Mouse (Mus musculus) cerebellum, adult 18-20 months (tissue): ENCODE measurements at regions not wholly inside any gene's neighbourhood (a gene's known extent, or its start where the extent isn't known, plus 50 kb on each side); places are given as distances from the start of the nearest gene placed in this dataset.

Experiments used
- DNase-seq, 2 experiments: peaks; one replicate each; pipeline ENCODE4 v3.0.0; 2021

DNA sequence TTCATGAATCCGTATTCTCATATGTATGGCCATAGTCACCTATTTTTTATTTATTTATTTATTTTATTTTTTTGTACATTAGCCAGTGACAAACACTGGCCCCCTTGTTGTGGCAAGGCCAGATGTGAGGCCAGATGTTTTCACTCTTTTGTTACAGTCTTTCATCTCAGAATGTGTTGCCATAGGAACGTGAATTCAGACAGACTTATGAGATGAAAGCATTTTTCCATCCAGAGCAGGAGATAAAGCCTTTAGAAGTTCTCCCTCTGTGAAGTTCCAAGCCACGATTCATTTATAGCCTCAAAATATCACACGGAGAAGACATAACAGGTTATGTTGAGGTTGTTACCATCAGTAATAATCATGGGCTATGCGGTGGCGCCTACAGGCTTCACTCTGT lies 220.9 kb downstream of the Arpp21 start:
- no peak for DNase-seq

DNA sequence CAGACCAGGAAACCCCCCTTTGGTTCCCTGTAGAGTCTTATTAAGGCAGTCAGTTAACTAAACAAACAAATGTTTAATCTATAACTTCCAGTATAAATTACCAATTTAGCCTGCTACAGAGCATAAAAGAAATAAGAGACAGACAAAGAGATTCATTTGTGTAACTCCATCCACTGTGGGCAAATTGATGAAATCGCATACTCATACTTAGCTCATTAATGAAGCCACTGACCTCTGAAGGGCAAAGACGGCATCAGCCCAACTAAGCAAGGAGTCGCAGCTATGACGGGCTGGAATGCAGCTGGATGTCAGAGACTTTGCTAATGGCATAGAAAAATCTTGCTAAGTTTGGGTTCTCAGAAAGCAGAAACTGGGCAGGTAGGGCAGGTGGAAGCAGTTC lies 241.3 kb downstream of the Arpp21 start:
- DNase-seq = no peak

DNA sequence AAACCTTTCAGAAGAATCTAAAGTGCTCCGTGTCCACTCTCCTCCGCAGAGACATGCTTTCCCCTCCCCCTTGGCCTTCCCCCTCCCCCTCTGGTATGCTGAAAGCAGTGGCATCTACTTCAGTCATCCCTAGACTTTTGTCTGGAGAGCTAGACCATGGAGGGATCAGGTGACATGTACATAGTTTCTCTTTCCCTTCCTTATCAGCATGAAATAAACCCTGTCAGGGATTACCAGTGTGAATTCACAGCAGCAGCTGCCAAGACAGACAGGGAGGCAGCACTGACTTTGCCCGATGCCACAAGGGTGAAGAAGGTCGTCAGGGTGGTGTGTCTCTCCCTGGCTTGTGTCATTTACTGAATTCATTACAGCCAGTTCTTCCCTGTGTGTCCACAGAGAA lies 241.9 kb downstream of the Arpp21 start:
- no peak for DNase-seq

DNA sequence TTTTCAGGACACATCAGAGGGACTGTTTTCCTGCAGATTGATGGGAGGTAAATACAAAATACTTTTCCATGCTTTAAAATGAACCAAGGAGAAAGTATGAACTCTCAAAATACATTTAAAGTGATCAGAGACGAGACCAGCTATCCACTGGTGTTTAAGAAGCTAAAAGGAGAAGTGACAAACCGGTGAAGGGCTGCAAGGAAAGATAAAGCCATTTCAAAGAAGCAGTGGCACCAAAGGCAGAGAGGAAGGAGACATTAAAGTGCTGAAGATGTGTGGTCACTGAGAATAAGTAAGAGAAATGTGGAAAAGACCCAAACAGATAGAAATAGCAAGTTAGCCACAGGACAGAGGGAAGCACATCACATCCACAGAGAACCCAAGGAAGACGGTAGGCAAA lies 245.7 kb downstream of the Arpp21 start:
- DNase-seq = no peak

DNA sequence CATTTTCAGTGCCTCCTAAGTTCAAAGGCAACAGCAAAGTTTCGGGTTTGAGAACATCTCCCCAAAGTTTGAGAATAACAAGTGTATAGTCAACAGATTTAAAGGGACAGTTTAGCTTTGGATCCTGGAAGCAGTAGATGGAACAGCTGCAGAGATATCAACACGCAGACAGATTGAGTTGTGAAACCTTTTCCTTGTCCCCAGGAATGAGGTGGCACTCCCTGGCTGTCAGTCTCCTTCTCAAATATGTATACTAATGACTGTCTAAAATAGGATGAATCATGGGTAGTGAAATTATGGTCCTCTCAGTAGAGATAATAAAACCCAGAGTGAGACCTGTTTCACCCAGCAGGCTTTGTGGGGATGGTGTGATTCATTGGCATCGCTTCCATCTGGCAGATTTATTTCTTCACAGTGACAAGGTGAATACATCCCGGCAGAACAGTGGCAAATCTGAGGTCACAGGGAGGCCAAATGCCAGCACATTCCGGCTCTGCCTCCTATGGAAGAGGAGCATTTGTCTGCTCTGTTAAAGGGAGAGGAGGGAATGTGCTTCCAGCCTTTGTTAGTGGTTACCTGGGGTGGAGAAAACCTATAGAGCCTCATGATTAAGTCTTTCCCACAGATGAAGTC lies 272.2 kb downstream of the Arpp21 start:
- peak; percentile 54 to 67 for DNase-seq

DNA sequence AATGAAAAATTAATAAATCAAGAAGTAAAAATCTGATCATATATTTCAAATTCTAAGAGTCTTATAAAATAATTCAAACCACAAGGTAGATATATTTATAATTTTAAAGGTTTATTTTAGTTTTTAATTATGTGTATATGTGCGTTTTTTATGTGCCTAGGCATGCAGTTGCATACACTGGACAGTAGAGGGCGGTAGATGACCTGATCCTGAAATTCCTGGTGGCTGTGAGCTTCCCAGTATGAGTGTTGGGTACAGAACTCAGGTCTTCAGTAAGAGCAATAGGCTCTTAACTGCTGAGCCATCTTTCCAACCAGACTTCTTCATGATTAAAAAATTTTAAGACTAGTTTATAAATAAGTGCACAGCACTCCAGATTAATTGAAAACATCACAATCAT lies 267.7 kb upstream of the Stac start:
- DNase-seq = no peak

DNA sequence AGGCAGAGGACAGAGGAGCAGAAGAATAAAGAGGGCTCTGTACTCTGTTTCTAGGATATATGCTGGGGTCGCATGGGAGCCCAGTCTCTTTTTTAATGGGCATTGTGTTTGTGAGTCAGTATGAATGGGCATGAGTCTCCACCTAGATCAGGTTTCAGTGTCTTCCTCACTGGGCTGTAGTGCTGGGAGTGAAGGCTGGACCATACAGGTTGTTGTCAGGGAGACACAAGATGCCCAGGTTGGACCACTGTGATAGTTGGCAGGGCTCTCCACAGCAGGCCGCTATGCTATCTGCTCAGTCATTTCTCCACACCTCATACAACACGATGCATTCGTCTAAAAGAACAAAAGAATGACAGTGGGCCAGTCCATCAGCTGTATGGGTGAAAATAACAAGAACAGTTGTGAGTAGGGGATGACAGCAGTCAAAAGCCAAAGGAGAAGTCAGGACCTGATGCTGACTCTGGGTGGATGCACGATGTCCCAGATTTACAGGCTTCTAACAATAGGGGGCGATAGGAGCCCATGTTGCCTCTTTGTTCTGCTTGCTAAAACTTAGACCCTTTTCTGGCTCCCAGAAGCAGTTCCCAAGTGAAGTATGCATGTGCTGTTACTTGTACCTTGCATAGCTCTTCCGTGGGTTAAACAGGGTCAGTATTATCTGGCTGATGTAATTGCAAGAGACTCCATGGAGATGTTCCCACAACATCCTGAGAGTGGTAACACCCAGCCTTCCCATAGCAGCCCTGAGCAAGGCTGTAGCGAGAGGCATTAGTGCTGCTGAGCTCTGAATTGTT lies 249.3 kb upstream of the Stac start:
- peak; percentile 32 to 33 for DNase-seq

DNA sequence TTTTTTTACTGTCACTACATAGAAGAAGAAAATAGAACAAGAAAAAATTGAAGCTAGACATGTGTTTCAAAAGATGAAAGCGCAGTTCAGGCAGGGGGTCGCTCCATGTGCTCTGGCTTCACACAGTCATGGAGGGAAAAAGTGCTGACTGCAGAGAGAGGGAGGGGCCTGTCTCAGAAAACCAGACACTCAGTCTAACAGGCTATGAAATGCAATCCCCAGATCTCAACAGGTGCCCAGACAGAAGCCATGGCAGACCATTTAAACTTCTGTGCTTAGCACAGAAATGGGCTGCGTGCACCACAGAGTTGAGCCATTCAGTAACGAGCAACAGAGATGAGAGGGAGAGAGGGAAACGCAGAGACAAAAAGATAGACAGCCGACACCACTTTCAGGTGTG lies 242.3 kb upstream of the Stac start:
- DNase-seq = no peak

DNA sequence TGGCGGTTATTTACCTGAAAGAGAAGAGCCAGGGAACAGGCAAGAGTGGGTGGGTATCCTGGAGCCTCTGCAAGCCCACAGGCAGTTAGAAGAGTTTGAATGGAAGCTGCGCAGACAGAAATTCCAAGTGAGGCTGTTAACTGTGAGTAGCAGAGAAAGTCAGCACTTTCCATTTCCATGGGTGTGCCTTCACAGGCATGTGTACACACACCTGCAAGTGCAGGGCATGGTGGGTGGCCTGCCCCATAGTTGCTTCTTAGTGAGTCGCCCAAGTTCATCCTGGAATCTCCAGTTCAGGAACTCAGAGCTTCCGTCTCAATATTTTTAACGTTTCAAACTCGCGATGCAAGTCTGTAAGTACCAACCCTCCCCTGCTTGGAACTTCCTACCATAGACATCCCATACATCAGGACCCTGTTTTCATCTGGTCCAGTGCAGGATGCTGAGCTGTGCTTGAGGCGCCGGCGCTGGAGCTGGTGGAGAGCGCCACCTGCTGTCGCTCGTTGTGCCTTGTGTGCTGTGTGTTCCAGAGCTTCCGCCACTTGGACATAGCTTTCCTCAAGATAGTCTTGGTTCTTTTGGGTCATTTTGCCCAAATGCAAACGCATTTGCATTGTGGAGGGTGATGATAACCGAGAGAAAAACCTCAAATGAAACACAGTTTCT lies 228.3 kb upstream of the Stac start:
- peak; percentile 64 to 84 for DNase-seq

DNA sequence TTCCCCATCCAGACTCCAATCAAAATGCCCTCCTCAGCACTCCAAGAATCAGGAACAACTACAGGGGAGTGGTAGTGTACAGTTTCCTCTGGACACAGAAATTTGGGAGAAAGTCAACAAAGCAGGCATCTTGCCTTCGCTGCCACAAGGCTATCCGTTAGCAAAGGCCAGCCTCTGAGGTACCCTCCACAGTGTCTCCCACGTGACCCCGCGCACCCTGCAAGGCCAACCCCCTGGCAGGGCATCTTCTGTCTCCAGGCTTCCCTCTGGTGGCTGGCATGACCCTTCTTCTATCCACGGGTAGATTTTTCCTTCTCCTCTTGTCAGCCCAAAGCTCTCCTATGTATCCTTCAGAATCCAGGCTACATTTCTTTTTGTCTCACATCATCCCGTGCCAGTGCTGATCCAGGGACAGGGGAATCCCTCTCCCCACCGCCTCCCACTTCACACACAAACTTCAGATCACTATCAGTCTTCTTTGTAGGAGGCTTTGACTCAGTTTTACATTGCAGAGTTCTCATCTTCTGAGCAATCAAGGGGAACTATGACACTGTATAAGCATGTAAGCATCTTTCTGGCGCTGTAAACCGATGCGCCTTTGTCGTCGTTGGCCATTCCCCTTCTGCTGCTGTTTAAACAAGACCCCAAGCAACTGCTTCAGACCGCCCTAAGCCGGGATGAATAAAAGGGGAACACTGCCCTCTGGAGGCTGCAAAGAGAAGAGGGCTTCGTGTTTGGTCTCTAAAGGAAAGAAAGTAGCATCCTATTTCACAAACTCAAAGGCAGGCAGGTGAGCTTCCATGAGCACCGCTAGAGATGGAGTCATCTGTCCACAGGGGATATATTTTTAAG lies 226.8 kb upstream of the Stac start:
- DNase-seq = peak; percentile 14 to 36

DNA sequence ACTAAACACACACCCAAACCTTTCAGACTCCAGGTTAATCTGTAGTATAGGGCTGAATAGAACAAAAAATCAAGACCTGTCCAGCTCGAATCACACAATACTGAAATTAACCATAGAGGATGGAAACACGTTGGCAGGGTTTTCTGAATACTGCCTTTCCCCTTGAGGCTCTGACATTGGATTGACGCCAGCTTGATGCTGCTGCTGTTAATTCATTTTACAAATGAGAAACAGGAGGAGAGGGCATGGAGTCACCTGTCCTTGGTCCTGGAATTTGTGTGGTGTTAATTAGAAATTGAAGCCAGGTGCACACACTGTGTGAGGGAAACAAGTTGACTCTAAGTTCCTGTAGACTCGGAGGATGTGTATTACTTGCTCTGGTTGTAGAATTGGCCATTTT lies 218.7 kb upstream of the Stac start:
- DNase-seq = no peak

DNA sequence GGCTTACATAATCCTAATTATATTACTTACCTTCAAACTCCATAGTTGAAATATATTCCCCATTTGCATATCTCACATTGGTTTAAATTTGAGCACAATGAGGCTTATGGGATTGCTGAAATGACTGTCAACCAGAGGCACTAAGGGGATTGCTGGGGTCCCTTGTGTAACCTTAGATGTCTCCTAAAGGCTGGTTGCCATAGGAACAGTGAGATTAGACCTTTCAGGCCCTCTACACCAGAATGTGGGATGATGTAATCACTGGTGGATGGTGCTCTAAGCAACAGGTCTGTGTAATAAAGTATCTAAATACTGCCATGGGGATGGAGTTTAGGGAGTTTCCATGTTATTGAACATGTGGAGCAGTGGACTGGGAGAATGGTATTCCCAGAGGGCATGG lies 210.0 kb upstream of the Stac start:
- no peak for DNase-seq

DNA sequence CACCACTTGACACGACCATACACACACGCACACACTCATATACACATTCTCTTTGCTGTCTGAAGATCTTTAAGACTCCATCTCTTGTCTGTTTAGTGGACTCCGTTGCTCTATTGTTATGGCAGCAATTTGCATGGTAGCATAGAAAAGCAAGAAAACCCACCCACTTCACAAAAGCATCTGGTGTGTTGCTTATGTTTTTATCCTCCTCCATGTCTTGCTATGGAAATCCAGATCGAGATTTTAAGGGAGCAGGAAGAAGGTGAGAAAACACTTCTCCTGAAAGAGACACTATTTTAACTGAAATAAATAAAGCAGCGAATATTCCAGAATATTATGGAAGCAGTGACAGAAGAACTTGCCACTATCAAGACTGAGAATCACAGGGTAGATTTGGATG lies 207.5 kb upstream of the Stac start:
- no peak for DNase-seq

DNA sequence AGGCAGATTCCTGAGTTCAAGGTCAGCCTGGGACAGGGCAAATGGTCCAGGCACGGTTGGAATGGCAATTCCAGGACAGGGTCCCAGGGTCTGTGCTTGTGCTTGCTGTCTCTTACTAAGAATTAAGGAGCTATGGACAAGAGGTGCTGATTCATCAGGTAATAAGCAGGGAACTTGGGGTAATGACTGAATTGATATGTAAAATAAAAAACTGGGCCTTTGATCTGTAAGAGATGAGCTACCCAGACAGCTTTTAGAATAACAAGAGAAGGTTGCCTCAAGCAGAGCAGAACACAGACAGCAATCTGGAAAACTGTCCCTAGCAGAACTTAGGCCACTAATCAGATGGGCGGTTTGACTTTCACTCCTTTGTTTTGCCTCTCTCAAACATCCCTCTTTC lies 189.6 kb upstream of the Stac start:
- DNase-seq = no peak

DNA sequence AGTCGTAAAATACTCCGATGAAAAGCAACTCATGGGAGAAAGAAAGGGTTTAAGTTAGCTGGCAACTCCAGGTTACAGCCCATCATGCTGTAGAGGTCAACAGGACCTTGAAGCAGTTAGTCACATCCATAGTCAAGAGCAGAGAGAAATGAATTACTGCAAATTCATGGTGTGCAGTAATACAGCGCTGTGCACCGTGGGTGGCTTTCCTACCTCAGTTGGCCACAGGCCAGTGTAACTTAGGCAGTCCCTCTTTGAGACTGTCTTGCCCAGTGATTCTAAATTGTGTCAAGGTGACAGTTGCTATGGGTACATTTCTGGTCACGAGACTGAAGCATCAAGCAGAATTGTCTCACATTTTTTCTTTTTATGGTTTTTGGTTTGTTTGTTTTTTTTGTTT lies 186.7 kb upstream of the Stac start:
- no peak for DNase-seq

DNA sequence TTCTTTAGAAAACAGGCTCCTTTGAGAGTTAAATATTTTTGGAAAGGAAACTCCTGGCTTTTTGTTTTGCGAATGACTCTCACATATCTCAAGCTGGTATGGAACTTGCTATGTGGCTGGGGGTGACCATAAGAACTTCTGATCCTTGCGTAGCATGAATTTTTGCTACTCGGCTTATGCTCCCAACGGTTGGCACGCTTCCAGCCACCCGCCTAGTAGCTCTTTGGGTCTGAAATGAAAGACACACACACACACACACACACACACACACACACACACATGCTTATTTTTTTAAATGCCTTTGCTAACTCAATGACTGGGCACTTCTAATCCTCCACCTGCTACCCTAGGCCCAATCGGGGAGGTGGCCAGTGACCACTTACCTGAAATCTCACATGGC lies 180.3 kb upstream of the Stac start:
- DNase-seq = no peak

DNA sequence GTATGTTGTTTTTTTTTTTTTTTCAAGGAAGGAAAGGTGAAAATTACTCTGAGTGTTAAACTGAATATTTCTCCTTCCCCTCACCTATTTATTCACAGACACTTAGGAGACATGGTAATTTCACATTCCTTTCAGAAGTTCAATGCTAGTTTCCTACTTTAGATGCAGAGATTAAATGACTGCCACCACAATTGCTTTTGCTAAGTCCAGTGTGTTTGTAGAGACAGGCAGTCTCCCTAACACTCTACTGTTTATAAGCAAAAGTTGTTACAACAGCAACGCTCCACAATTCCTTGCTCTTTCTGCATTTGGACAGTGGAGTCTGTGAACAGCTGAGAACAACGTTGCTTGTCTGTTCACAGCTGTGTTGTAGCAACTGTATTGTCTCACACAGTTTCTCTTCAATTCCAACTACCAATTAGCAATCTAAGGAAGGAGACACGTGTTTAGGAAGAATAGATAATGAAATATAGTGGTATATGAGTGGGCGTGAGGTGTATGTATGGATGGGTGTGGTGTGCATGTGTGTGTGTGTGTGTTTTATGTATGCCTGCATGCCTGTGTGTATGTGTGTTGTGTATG lies 179.7 kb upstream of the Stac start:
- DNase-seq = no peak

DNA sequence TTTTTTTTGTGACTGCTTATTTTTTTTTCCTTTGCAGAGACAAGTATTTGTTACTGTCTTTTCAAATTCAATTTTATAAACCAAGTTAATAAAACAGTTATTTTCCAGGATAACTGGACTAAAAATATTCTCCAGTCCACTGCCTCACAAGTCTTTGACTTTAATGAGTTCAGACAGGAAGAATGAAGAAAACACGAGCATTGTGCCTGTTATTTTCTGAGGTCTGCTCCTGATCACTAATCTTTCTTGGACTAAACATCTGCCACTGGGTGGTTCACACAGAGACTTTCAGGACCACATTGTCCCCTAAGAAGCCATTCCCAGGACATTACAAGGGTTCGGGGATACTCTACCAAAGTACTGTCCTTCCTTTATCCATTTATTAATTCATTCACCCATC lies 167.9 kb upstream of the Stac start:
- no peak for DNase-seq

DNA sequence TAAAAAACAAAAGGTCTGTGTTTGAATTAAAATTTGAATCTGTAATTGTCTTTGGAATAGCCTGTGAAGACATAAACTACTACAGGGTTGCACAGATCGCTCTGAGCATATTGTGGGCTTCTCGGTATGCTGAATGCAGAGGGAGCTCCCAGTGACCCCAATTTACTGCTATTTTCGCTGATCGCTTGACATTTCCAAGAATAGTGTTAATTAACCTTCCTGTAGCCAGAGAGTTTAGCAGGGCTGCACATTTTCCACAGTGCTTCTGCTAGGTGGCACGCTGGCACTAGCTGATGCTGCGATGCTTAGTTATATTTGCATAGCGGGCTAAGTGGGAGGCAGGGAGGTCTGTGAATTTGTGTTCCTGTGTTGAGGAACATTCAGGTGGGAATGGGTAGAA lies 164.8 kb upstream of the Stac start:
- DNase-seq = no peak

DNA sequence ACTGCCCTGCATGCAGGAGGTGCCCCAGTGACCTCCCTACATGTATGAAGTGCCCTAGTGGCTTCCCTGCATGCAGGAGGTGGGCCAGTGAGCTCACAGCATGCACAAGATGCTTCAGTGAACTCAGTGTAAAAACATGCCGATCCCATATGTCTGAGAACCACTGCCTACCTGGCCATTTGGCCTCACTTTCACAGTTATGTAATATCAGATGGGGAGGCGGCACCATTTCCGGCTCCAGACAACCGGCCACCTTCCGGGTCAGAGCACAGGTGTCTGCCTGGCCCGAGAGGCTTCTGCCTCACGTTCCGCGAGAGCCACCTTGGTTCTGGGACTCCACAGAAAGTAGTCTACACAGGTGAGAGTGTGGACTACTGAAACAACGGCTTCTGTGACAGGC lies 156.2 kb upstream of the Stac start:
- peak; percentile 6 to 8 for DNase-seq

DNA sequence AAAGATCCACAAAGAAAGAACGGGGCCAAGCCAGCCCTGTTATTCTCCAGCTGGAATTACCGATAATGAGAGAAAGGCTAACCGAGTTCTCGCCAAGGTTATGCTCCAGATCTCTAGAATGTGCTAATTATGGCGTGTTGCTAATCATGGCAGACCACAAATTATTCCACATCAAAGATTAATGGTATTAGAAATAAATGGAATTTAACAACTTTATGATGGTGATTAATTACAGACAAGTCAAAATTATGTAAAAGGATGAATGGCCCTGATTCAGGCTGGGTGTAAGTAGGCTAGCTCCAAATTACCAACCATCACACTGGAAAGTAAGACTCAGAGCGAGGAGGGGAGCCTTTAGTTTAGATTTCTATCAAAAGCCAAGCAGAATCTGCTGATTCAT lies 151.0 kb upstream of the Stac start:
- DNase-seq = no peak

DNA sequence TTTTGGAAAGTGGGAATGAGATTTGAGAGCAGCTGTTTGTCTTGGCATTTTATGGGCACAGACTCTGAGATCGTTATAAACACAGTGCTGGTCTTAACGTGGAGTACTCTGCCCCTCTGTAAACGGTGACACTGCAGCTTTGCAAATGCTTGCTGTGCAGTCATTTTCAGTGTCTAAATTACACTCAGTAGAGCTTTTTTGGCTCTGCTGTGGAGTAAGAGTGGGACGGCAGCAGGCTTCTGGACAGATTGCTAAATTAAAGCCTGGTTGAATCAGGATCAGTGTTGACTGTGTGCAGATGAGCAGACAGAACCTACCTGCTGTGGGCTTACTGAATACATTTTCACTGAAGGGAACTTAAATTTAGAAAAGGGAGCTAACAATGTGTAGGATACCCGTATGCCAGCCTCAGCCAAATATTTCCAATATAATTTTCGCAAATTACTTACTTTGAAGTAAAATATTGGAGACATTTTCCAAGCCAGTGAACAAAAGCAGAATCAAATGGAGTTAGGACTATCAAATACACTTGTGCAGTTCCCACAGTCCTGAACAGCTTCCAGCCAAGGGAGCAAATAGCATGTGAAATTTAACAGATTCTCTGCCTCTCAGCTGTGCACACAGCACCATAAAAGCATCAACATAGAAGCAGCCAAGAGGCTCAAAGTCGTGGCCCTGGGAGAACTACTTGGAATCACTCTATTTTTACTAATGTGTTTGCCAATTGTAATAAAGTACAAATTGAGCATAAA lies 148.1 kb upstream of the Stac start:
- no peak for DNase-seq
